Mouse (Mus musculus): ENCODE data around the gene Gabrb3. TPM values are rescaled to one million over a fixed set of nuclear protein-coding genes. Genes with fewer than 3 reads are reported as not detected.
A peak's percentile ranks its signal among the peaks of the same experiment; 100 is the strongest.

Gene Gabrb3
- total RNA-seq, 4 experiments from 2014 or later: 177 to 217 (median 196) TPM

DNA sequence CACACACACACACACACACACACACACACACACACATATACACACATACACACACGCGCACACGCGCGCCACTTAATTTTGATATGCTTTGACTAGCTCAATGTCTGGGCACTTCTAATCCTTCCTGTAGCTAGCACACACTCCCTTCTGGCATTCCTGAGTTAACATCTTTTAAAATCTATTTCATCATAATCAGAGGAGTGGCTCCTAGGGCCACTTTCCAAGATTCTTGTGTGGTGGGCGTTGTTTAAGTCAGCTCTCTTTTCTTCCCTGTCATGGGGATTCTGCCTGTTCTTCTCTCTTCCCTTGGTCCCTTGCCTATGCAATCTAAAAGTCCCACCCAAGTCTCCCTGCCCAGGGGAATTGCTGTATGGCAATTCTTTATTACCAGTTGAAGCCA is 286.6 kb downstream of the Gabrb3 start:
- no peak for DNase-seq (ENCODE audit: low spot score in 2 of 2)

DNA sequence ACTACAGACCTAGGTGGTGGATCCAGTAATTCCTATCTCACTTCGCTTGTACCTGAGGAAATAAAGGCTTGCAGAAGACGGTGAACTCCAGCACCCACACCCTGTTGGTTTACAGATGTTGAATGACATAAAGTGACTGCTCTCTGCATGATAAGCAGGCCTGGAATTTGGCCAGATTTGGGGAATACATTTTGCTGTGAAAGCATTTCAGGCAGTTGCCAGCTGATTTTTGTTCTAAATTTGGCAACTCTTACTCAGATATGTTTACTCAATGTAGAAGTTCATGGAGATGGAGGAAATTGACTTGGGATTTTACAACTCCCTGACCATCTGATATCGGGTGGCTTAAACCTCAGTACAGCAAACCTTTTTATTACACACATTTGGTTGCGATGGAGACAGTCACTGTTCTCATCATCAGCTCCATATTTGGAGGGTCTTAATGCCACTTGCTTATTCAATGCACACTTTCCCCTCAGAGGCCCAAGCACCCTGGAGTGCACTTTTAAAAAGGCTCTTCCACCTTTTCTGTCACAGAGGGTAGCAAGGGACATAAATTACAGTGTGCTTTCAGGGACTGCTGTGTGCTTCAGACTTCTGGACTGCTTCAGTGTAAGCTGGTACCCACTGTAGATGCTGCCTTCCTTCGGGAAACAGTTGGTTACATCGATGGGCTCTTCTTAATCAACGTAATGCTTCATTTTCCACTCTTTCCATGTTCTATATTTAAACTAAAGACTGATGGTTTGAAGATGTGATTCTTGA is 287.7 kb downstream of the Gabrb3 start:
- no peak for DNase-seq (ENCODE audit: low spot score in 2 of 2)

DNA sequence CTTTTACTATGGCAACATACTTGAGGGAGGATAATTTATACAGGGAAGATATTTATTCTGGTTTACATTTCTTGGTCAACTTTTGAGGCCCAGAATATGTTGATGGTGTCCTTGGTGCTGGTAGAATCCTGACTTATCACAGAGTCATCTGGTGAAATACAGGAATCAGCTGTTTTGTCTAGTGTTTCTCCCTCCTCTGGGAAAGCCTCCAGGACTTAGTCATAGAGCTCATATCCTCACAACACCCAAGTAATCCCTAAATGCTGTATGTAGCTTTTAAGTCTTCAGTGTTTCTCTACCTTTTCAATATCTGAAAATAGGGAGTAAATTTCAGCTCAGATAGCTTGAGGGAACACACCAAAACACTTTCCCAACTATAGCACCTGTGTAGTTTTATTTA is 292.2 kb downstream of the Gabrb3 start:
- no peak for DNase-seq (ENCODE audit: low spot score in 2 of 2)

DNA sequence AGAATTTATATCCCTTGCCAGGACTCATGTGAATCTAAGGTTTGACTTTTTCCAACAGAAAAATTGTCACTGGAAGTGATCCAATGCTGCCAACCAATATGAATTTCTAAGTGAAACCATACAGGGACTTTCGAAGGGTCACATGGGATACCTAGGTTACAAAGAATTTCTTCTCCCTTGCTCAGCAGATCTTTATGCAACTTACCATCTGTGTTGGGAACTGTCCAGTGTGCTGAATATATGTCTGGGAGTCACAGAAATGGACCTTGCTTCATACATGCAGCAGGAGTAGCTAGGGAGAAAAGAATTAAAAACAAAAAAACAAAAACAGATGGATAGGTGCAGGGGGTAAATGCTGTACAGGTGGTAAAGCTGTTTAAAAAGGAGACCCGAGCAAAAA is 327.3 kb downstream of the Gabrb3 start:
- no peak for DNase-seq (ENCODE audit: low spot score in 2 of 2)

DNA sequence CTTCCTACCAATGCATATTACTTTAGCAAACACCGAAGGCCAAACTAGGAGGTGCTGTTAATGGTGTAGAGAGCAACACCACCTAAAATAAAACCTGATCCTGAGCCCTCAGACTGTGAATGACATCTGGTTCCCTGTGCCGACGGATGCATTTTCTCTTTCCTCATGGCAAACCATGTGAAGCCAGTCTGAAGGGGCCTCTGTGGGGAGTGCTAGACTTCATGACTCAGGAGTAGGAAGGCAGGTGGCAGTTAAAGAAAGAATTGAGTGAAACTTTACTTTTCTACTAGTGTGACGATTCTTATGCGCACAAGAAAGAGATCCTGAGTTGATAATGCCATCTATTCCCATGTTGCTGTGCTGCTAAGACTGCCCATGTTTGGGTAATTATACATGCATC is 341.0 kb downstream of the Gabrb3 start:
- DNase-seq (ENCODE audit: low spot score in 2 of 2): no peak

DNA sequence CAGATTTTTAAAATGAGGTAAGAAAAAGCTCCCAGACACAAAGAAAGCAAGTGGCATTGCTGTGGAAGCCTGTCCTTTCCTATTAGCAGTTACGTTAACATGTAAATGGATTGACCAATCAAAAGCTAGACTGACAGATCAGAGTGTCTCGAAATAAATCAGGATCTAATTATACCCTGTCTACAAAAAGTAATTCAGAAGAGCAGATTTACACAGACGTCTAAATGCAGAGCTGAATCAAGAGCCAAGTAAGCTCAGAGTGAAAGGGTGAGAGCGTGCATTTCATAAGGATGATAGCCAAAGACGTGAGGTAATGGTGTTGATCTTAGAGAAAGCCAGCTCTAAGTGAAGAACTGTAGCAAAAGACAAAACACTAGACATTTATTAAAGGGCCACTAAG is 359.3 kb downstream of the Gabrb3 start:
- DNase-seq (ENCODE audit: low spot score in 2 of 2): no peak

DNA sequence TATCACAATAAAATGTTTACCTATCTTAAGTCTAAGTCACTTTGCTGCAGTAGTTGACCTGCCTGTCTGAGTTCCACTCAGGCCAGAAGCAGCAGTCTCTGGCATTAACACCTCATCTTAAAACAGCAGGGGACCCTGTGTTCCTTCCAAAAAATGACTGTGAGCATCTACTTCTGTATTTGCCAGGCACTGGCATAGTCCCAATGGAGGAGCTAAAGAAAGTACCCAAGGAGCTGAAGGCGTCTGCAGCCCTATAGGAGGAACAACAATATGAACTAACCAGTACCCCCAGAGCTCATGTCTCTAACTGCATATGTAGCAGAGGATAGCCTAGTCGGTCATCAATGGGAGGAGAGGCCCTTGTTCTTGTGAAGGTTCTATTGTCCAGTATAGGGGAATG is 366.6 kb downstream of the Gabrb3 start:
- DNase-seq (ENCODE audit: low spot score in 2 of 2): peak in 1 of 2 experiments; percentile 25

DNA sequence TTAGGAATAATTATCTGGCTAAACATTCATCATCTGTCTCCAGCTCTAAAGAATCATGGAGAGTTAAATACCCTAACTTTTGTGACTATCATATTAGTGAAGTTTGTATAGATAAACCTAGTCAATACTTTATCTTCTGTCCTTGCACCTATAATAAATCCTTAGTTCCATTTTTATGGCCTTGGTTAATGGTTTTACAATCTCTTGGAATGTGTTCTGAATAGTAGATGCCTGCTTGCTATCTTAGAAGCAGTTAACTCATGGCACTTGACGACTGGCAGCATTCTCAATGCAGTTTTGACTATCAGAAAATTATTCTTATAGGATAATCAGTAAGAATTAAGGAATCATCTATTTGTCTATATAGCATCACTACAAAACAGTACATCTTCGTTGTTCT is 368.0 kb downstream of the Gabrb3 start:
- no peak for DNase-seq (ENCODE audit: low spot score in 2 of 2)

DNA sequence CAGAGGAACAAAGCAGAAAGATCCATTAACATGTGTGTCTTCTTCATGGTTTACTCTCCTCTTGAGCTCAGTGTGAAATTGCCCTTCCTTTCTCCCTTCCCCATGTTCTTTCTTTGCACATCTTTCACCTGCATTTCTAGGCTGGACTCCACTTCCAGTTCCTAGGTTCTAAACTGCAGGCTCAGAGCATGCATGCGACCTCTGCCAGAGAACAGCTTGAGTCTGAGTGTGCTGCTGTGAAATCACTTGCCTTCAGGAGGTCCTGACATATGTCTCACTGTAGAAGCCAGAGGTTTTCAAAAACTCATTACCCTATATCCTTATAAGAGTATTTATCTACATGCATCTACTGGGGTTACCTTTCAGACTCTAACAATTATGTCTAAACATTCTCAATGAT is 383.8 kb downstream of the Gabrb3 start:
- no peak for DNase-seq (ENCODE audit: low spot score in 2 of 2)

DNA sequence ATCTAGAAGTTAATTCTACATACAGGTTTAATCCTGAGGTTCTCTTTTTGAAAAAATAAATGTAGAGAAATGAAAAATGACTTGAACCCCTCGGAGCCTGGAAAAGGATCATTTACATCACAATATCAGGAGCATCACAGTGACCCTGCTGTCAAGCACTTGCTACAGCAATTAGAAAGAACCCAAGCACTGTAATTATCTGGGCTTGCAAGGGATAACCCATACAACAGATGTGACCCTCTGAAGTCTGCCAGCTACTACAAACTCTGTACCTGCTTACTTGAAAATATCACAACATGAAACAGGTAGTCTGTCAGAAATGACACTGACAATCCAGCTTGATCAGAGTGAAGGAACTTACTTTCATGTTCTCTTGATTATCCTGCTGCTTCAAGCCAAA is 394.2 kb downstream of the Gabrb3 start:
- DNase-seq (ENCODE audit: low spot score in 2 of 2): no peak

DNA sequence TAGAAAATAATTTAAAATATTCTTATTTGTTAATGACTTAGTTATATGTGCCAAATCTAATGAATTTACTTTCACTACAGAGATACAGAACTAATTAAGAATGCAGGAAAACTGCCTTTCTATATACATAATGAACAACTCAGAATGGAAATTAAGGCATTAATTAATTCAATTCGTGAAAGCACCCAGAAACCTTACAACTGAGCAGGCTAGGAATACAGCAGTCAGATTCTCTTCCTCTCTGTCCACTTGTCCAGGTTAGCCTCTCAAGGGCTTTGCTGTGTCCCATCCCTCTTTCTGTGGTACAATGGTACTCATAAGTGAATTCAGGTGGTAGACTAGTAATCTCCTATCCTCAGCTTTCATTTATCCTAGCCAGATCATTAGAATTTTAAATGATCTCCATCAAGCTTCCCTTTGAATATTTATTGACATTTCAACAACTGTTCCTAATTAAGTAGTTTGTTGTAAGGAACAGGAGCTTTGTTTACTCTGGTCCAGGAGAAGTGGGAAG is 422.9 kb downstream of the Gabrb3 start:
- DNase-seq (ENCODE audit: low spot score in 2 of 2): no peak

DNA sequence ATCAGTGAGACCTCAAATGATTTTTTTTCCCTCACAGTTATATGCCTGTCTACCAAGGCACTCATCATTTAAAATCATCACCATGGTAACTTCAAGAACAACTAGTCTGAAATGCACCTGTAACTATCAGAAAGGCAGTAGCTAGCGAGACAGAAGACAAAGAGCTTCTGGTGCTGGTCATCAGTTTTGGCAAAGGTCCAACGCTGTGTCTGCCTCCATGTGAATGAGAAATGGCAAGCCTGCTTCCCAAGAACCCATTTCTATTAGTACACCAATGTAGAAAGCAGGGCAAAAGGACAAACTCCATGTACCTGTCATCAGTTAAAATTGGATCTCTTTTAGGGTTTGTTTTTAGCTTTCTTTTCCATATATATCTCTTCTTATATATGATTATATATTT is 448.5 kb downstream of the Gabrb3 start:
- DNase-seq (ENCODE audit: low spot score in 2 of 2): no peak

Small RNA genes within 50 kb of the gene (microRNA-seq; reads per million reads assigned to microRNA genes)
- 0 reads per million in 2 experiments for gene Mir6389

Other genes starting within 250 kb of the Gabrb3 start
- 10 to 100 TPM; 18.6 to 24.4 (median 21.1) TPM for gene Gabrg3, start 32.5 kb upstream of the Gabrb3 start, total RNA-seq (2022)
- gene Gabra5, start 90.4 kb downstream of the Gabrb3 start, total RNA-seq (2022): 10 to 100 TPM; 41.6 to 50.5 (median 47.5) TPM

Measured in left cerebral cortex, adult 8-10 months (tissue).